Mouse (Mus musculus): ENCODE measurements at regions not wholly inside any gene's neighbourhood (a gene's known extent, or its start where the extent isn't known, plus 50 kb on each side); places are given as distances from the start of the nearest gene placed in this dataset.

DNA sequence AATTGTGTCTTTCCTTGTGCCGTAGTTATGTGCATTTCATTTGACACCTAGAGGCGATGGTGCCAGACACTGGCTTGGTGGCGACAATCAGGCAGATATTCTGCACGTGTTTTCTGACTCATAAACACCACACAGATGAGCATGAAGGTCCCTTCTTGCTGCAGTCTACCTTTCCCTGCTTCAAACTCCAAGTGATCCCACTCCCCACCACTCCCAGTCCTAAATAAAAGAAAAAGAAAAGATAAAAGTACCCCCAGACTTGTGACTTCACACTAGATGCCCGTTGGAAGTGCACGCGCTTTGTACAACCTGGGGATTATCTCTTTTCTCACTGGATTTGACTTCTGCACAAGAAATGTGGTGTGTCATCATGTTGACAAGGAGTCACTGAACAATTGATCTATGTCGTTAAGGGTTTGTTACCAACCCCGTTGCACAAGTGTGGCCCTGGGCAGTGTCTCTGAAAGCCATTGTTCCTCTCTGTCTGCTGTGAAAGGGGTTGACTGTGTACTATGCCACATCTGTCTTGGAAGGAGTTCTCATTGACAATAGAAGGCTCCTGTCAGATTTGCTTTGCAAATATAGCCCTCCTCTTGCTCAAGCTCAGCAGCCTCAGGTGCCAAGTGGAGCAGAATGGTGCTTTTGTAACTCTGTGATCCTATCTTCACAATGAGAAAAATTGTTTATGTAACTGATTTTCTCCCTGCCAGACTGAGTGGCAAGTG lies 140.1 kb downstream of the Ppp4r2 start:
- no peak for DNase-seq (ENCODE audit: low spot score in 2 of 2)

- no peak for DNase-seq (ENCODE audit: low spot score in 2 of 2)
Observed at GRCm38 (mm10) chr6:100974716-100975115, 141.3 kb downstream of the Ppp4r2 start.

DNA sequence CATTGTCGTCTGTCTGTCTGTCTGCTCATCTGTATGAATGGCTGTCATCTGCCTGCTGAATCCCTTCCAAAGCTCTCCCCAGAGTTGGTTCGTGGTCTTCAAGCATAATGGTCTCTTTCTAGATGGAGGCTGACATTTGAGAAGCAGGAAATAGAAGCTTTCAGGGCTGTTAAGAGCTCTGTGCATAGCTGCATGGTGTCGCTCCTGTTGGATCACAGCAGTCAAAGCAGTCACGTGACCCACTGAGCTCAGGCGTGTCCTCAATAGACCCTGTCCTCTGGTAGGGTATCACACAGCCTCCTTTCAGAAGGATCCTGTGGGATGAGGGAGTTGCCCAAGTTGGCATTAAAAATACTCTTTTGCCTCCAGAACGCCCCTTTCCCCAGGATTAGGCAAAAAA lies 142.4 kb downstream of the Ppp4r2 start:
- DNase-seq (ENCODE audit: low spot score in 2 of 2), result no peak

DNA sequence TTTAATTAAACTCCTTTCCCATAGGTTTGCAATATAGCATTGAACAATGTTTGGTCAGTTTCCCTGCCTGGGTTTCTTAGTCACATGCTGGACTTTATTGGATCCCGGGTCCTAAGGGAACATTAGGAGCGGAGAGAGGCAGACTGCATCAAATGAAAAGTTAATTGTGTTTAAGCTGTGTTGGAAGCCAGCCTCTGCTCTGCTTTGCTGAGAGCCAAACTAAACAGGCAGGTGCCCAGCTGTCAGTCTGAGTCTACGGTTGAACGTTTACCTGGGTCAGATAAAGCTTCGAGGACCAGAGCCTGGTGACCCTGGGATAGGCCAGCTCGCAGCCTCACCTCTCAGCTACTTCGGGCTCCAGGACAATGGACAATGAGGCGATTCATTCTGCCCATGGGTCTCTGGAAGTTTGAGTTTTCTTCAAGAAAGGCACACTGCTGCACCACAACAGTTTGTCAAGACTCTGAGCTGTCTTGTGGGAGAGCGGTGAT lies 143.8 kb downstream of the Ppp4r2 start:
- DNase-seq (ENCODE audit: low spot score in 2 of 2), result no peak

DNA sequence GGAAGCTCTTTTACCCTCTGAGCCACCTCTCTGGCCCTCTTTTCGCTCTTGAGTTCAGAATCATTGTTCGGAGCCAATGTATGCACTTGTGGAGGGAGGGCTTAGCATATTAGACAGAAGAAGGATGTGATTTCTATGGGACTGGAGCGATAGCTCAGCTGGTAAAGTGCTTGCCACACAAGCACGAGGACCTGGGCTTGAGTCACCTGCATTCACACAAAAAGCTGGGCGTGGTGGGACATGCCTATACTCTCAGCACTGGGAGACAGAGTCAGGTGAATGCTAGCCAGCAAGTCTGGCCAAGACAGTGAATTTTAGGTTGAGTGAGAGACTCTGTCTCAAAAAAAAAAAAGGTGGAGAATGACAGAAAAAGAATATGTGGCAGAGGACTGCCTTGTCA lies 144.7 kb downstream of the Ppp4r2 start:
- DNase-seq (ENCODE audit: low spot score in 2 of 2), result no peak

- DNase-seq (ENCODE audit: low spot score in 2 of 2), result no peak
Observed at GRCm38 (mm10) chr6:100978727-100979460, 145.5 kb downstream of the Ppp4r2 start.

DNA sequence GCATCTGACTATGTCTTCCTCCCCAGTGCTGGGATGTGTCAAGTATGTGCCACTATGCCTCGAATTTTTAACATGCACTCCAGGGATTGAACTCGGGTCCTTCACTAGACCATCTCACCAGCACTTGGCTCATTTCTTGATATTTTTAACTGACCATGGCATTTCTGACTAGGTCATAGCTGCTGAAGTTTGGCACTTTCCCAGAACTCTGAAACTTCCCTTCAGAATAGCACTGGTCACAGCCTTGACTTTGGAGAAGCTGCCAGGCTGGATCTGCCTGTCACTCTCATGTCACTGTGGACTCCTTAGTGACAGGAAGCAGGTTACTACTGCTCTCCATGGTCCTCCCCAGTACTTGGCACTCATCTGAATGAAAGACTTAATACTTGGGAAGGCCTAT lies 146.7 kb downstream of the Ppp4r2 start:
- DNase-seq (ENCODE audit: low spot score in 2 of 2), result no peak

GRCm38 (mm10) chr6:100984861-100985260 lies 151.4 kb downstream of the Ppp4r2 start:
- no peak for DNase-seq (ENCODE audit: low spot score in 2 of 2)

DNA sequence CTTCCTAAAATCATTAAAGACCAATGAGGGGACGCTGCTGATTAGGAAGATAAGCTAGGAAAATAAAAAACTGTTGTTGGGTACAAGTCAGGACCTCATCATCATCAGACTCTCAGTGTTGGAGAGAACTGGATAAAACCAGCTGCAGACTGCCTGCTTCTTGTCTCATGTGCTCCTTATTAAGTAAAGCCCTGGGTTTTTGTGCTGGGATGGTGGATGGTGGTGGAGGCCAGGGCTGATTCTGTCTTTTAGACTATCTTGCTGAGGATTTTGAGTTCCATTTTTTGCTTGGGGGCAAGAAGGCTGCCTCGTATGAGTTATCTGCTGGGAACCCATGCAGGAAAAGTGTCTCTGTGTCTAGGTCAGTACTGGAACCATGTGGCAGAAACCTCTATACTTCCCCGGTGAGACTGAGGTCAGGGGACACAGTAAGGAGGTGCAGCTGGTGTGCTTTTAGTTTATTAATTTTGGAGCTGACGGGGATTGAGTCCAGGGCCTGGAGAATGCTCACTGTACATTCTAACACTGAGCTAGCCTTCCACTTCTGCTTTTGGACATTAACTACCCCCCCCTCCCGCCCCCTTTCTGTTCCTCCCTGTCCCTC lies 152.0 kb downstream of the Ppp4r2 start:
- DNase-seq (ENCODE audit: low spot score in 2 of 2), result no peak

DNA sequence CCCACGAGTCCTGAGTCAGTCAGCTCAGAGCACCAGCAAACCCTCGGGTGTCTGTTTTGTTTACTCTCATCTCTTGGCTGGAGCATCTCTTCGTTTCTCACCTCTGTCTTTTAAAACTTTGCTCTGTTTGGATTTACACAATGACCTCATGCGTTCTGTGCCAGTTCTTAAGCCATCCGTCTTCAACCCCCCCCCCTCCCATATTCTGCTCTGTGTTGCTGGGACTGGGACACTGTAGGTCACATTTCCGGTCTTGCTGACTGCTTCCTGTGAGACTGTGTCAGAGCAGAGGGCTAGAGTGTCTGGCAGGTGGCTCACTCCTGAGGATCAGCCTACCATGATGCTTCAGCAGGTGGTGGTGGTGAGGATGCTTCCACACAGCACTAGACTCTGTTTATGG lies 155.1 kb downstream of the Ppp4r2 start:
- no peak for DNase-seq (ENCODE audit: low spot score in 2 of 2)

- DNase-seq (ENCODE audit: low spot score in 2 of 2), result no peak
Observed at GRCm38 (mm10) chr6:100993421-100993820, 160.0 kb downstream of the Ppp4r2 start.

DNA sequence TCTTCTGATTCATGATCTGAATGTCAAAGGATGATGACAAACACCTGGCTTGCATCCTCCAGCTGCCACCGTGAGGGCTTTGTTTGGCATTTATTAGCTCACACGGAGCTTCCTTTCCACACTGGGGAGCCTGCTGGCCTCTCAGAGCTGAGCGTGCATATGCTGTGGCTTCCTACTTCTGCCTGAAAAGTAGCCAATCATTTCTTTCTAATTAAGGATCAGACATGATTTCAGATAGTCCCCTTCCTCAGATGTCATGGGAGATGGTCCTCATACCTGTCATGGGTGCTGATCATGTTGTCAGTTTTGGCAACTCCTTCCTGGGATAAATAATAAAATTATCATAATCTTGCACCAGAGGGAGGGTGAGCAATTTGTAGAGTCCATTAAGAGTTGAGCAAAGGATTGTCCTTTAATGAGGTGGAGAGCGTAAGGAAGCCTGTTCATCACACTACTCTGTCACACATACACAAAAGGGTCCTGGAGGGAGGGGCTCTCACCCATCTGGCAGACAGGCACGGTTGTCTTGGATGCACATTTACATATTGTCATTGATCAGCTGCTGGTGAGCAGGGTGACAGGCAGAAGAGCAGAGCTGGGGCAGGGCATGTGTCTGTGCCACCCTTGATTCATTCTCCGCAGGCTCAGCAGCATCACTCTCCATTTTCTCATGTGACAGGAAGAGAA lies 162.6 kb downstream of the Ppp4r2 start:
- no peak for DNase-seq (ENCODE audit: low spot score in 2 of 2)

- DNase-seq (ENCODE audit: low spot score in 2 of 2), result no peak
Observed at GRCm38 (mm10) chr6:100998285-100998684, 164.9 kb downstream of the Ppp4r2 start.

GRCm38 (mm10) chr6:101003901-101004300 lies 170.5 kb downstream of the Ppp4r2 start:
- DNase-seq (ENCODE audit: low spot score in 2 of 2), result no peak

GRCm38 (mm10) chr6:101021650-101022049 lies 188.2 kb downstream of the Ppp4r2 start:
- DNase-seq (ENCODE audit: low spot score in 2 of 2), result no peak

- DNase-seq (ENCODE audit: low spot score in 2 of 2), result no peak
Observed at GRCm38 (mm10) chr6:101025816-101026215, 192.4 kb downstream of the Ppp4r2 start.

DNA sequence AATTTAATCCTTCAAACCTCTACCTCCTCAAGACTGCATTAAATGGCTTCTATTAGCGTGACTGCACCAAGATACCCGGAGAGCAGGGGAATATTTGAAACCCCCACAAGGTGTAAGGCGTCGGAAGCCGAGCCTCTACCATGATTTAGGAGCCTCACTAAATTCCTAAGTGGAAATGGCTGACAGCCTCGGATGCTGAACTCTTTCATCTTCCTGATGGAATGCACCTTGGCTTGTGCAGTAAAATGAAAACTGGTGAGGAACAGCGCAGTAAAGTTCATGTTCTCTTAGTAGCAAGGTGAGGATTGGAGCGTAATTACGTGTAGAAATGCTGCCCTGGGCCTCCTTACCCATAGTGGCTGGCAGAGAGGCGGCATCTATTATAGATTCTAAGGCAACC lies 194.0 kb downstream of the Ppp4r2 start:
- no peak for DNase-seq (ENCODE audit: low spot score in 2 of 2)

GRCm38 (mm10) chr6:101029436-101029835 lies 196.0 kb downstream of the Ppp4r2 start:
- DNase-seq (ENCODE audit: low spot score in 2 of 2), result no peak

GRCm38 (mm10) chr6:101030451-101031125 lies 197.2 kb downstream of the Ppp4r2 start:
- no peak for DNase-seq (ENCODE audit: low spot score in 2 of 2)

DNA sequence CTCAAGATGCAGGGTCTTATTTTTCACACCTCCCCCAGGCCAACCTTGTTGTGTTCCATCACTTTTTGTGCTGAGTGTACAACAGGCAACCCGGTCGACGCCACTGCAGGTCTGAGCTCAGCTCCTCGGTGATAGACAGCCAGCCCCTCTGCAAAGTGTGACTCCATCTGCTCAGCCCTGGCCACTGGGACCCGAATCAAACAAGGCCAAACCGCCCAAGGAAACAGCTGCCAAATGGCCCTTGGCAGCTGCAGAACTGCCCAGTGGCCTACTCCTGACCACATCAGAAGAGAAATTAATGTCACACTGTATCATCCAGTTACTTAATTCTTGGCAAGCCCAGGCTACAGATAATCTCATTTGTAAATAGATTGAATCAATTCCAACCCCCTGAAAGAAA lies 213.3 kb downstream of the Ppp4r2 start:
- DNase-seq (ENCODE audit: low spot score in 2 of 2), result peak in 1 of 2 experiments; percentile 5

- no peak for DNase-seq (ENCODE audit: low spot score in 2 of 2)
Observed at GRCm38 (mm10) chr6:101047195-101047594, 213.8 kb downstream of the Ppp4r2 start.

- DNase-seq (ENCODE audit: low spot score in 2 of 2), result no peak
Observed at GRCm38 (mm10) chr6:101048431-101048830, 215.0 kb downstream of the Ppp4r2 start.
